Mouse (Mus musculus) ES-Bruce4 (cell line): ENCODE data around the gene Ttc28. TPM values are rescaled to one million over a fixed set of nuclear protein-coding genes. Genes with fewer than 3 reads are reported as not detected.

Source experiments
- H3K27ac ChIP-seq: 2 replicates; pipeline ENCODE4 v1.5.1; 2012; ENCODE audit warnings: low read length, inconsistent platforms; ENCODE audit not compliant: insufficient read depth
- H3K27me3 ChIP-seq: 2 replicates; pipeline ENCODE4 v1.6.1; 2012; ENCODE audit warnings: mild to moderate bottlenecking, low read length, inconsistent platforms; ENCODE audit not compliant: control insufficient read depth, poor library complexity, insufficient read depth, severe bottlenecking
- H3K36me3 ChIP-seq: 2 replicates; pipeline ENCODE4 v1.6.1; 2012; ENCODE audit warnings: inconsistent platforms, mild to moderate bottlenecking, low read length, moderate library complexity; ENCODE audit not compliant: control insufficient read depth, poor library complexity, insufficient read depth, severe bottlenecking
- H3K4me1 ChIP-seq: one replicate; pipeline ENCODE4 v1.8.1; 2011; ENCODE audit warnings: low read length; ENCODE audit not compliant: control insufficient read depth, insufficient read depth
- H3K4me3 ChIP-seq: 2 replicates; pipeline ENCODE4 v1.5.1; 2011; ENCODE audit warnings: low read depth, mild to moderate bottlenecking, low read length
- H3K9ac ChIP-seq: 2 replicates; pipeline ENCODE4 v1.6.1; 2012; ENCODE audit warnings: low read depth, mild to moderate bottlenecking, inconsistent platforms; ENCODE audit not compliant: poor library complexity, severe bottlenecking
- H3K9me3 ChIP-seq: replicated peaks from 2 replicates; pipeline ENCODE4 v1.6.1; 2012; ENCODE audit warnings: mild to moderate bottlenecking, low read length, inconsistent platforms; ENCODE audit not compliant: control insufficient read depth, poor library complexity, insufficient read depth, severe bottlenecking
- CTCF ChIP-seq: IDR thresholded peaks from one replicate; pipeline ENCODE4 v1.8.1; 2011; ENCODE audit warnings: low read depth, low read length
- EP300 ChIP-seq: IDR thresholded peaks from 2 replicates; pipeline ENCODE4 v1.6.1; 2011; ENCODE audit warnings: low read depth, low read length; ENCODE audit not compliant: insufficient read depth
- POLR2A ChIP-seq: IDR thresholded peaks from one replicate; pipeline ENCODE4 v1.8.1; 2011; ENCODE audit warnings: low read length; ENCODE audit not compliant: insufficient read depth
- polyA plus RNA-seq: library from polyadenylated mRNA; stranded (reverse); fragments of >200 nt; gene quantifications from 2 replicates; pipeline ENCODE4 v1.2.4, GENCODE M21; 2011; ENCODE audit warnings: low read depth; ENCODE audit not compliant: missing spikeins, insufficient read depth, insufficient read length

Gene Ttc28
- polyA plus RNA-seq, 1 experiment, result 2.5 TPM

DNA sequence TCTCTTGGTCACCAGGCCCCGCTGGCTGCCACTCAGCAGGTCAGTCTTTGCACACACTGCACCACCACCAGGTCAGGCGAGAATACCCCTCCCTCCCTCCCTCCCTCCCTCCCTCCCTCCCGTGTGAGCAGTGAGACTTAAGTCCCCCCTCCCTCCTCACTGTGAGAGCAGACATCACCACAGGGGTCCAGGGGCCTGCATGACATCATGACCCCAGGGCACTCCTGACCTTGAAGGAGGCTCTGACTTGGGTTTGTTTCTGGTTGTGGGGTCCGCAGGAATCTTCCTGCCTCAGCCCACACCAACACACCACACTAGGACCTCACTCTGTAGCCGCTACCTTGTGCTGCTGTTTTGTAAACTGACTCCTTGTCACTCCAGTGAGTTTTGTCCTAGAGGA is 408.0 kb downstream of the Ttc28 start:
- Histone ChIP-seq H3K9me3 (no peaks in the 10 kb centered on the region), H3K27ac (no peak overlapping the region), H3K4me1 (no peaks in the 10 kb centered on the region), H3K36me3 (no peaks in the 10 kb centered on the region), H3K4me3 (no peak overlapping the region), H3K9ac (no peak overlapping the region), H3K27me3 (no peaks in the 10 kb centered on the region)
- TF ChIP-seq POLR2A (no peak), EP300 (no peak), CTCF (no peak)

DNA sequence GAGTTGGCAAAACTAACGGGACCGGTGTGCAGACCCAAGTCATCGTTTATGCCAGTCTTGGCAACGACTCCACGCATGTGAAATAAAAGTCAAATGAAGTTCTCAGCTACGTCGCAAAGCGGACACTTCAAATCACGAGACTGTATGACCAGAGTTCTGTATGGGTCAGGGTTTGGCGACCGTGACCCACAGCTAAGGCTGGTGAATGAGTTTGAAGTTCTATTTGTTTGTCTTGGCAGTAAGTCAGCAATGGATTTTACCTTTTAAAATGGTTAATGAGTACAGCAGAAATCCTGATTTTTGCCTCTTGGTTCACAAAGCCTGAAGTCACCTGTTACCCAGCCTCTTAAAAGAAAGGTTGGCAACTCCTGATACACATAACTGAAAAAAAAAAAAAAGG is 408.9 kb downstream of the Ttc28 start:
- no peak overlapping the region for H3K27ac ChIP-seq
- no peak overlapping the region for H3K9ac ChIP-seq
- H3K4me1 ChIP-seq, result no peaks in the 10 kb centered on the region
- no peaks in the 10 kb centered on the region for H3K36me3 ChIP-seq
- no peaks in the 10 kb centered on the region for H3K27me3 ChIP-seq
- H3K9me3 ChIP-seq, result no peaks in the 10 kb centered on the region
- H3K4me3 ChIP-seq, result no peak overlapping the region
- TF ChIP-seq EP300, result no peak
- TF ChIP-seq CTCF, result no peak
- no peak for TF ChIP-seq POLR2A

DNA sequence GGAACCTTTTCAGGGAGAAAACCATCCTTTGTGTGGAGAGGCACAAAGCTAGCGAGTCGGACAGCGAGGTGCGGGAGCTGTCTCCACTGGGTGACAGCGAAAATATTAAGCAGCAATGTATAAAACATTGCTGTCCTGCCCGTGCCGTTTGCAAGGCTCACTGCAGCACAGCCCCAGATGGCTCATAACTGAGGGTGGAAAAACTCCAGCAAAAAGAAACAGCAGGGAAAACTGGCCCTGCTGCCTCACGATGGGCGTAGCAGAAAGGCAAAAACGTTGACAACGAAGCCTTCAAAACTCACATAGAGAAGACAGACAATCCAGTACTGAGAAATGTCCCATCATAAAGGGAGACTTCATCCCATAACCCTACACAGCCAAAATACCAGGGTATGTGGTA is 410.5 kb downstream of the Ttc28 start:
- H3K4me1 ChIP-seq, result no peaks in the 10 kb centered on the region
- TF ChIP-seq CTCF (no peak), POLR2A (no peak), EP300 (no peak)
- no peaks in the 10 kb centered on the region for H3K27me3 ChIP-seq

DNA sequence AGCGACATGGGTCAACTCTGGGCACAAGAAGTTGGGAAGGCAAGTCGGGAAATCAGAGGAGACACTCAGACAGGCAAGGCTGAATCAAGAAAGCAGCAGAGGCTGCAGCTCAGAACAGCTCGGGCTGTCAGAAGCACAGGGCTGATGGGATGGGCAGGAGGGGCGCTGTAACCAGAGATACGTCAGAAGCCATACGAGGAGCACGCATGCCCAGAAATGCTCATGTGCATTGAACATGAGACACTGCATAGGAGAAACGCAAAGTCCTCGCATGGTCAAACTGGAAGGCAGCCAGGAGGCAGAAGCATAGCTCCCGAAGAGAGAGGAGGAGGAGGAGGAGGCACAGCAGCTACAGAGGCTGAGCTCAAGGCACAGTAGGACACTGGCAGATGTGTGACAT is 412.0 kb downstream of the Ttc28 start:
- Histone ChIP-seq H3K36me3 (no peaks in the 10 kb centered on the region), H3K9me3 (no peaks in the 10 kb centered on the region), H3K4me1 (no peaks in the 10 kb centered on the region), H3K9ac (no peak overlapping the region), H3K4me3 (no peak overlapping the region), H3K27ac (no peak overlapping the region), H3K27me3 (no peaks in the 10 kb centered on the region)
- no peak for TF ChIP-seq EP300

More for the DNA sequence above, 410.5 kb downstream of the Ttc28 start:
- Histone ChIP-seq H3K27ac (no peak overlapping the region), H3K36me3 (no peaks in the 10 kb centered on the region), H3K4me3 (no peak overlapping the region), H3K9ac (no peak overlapping the region), H3K9me3 (no peaks in the 10 kb centered on the region)

DNA sequence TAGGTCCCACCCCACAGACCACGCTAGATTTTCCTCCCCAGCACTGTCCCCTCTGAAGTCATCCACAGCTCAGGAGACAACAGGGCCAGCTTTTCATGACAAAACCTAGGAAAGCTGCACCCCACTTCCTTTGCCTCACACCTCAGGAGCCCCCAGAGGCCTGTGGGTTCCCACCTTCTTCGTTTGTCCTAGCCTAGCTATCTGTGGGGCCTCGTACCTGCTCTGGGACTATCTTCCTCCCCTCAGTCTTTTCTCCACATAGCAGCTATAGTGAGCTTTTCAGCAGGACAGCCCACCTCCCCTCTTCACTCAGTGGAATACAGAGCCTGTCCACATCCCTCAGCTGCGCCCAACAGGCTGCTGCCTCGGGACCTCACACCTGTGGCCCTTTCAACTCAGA is 418.2 kb downstream of the Ttc28 start:
- Histone ChIP-seq H3K4me1 (no peaks in the 10 kb centered on the region), H3K9ac (no peak overlapping the region), H3K36me3 (no peaks in the 10 kb centered on the region)

DNA sequence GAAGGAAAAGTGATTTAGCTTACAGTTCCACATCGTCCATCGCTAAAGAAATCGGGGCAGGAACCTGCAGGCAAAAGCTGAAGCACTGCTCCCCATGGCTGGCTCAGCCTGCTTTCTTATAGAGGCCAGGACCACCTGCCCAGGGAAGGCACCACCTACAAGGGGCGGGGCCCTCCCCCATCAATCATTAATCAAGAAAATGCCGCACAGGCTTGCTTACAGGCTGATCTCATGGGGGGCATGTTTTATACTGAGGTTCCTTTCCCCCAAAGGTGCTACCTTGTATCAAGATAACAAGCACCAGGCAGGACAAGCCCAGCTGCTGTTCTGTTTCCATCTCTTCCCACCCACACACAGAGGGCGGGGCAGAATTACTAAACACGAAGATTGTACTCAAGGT is 419.1 kb downstream of the Ttc28 start:
- Histone ChIP-seq H3K27me3 (no peaks in the 10 kb centered on the region), H3K4me1 (no peaks in the 10 kb centered on the region), H3K27ac (no peak overlapping the region), H3K4me3 (no peak overlapping the region), H3K9ac (no peak overlapping the region), H3K36me3 (no peaks in the 10 kb centered on the region), H3K9me3 (no peaks in the 10 kb centered on the region)
- TF ChIP-seq EP300 (no peak), CTCF (no peak), POLR2A (no peak)

More for the DNA sequence above, 418.2 kb downstream of the Ttc28 start:
- Histone ChIP-seq H3K27me3 (no peaks in the 10 kb centered on the region), H3K9me3 (no peaks in the 10 kb centered on the region), H3K27ac (no peak overlapping the region), H3K4me3 (no peak overlapping the region)
- no peak for TF ChIP-seq CTCF
- no peak for TF ChIP-seq EP300
- TF ChIP-seq POLR2A, result no peak
